Mouse (Mus musculus): ENCODE results near the gene Fam189a1. TPM values are rescaled to one million over a fixed set of nuclear protein-coding genes. Genes with fewer than 3 reads are reported as not detected.

Gene Fam189a1
- polyA plus RNA-seq, 1 experiment = 0.05 TPM

DNA sequence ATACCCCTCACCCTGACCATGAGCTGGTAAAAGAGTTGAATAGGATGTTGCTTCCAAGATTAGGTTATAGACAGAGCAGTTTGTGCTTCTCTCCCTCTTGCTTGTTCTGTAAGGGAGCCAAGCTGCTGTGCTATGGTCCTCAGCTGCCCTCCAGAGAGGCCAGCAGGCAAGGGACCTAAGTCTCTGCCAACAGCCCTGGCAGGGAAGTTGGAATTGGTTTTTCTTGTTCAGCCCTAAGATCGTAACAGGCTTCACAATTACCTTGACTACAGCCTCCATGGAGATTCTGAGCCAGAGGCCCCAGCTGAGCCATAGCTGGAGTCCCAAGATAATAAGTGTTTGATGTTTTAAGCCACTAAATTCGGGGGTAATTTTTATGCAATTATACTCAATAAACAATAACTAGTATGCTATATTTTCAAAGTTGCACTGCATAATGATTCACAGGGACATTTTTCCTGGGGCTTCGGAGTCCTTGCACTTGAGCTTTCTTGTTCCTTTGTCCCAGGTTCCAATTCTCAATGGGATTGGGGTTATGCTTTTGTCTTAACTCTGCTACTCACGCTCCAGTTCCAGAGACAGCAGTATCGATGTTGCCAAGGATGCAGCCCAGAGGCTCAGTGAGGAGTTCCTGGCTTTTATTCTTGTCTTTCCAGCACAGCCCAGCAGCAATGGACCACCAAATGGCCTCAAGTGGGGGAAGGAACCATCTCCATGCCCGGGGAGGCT, 430.2 kb downstream of the Fam189a1 start:
- Histone ChIP-seq H3K4me1 (ENCODE audit: control insufficient read depth, insufficient read depth, low read length) (no peaks in the 10 kb centered on the region), H3K36me3 (ENCODE audit: control insufficient read depth, insufficient read depth, low read length) (no peaks in the 10 kb centered on the region), H3K27me3 (replicated peaks; ENCODE audit: control insufficient read depth, insufficient read depth, low read length) (no peaks in the 10 kb centered on the region), H3K4me3 (ENCODE audit: insufficient read depth, low read depth, low read length) (no peak overlapping the region), H3K27ac (ENCODE audit: insufficient read depth, low read depth, low read length) (no peak overlapping the region)
- 80% methylated on average over 6 of the region's 6 CpGs for WGBS
- no peak for DNase-seq
- TF ChIP-seq POLR2A (IDR thresholded peaks at IDR 0.05; ENCODE audit: low read depth, low read length) = no peak
- TF ChIP-seq CTCF (conservative IDR thresholded peaks at IDR 0.05; ENCODE audit: insufficient read depth, insufficient read length, low read depth, low read length) = no peak

DNA sequence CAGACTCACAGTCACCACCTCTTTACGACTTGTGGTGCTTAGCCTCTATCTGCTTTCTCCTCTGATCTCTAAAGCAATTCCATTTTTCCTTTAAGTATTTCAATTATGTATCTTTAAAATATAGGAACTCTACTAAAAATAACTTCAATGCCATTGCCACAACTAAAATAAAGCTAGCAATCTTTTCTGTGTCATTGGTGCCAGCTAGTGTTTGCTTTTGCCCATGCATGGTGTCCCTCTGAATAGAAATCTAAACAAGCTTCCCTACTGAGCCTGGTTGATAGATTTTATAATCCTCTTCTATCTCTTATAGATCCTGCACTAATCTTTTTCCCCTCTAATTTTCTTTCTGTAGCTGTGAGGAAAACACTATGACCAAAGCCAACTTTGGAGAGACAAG, 432.0 kb downstream of the Fam189a1 start:
- 86% methylated on average over 1 of the region's 1 CpGs for WGBS
- Histone ChIP-seq H3K27ac (ENCODE audit: insufficient read depth, low read depth, low read length) (no peak overlapping the region), H3K4me1 (ENCODE audit: control insufficient read depth, insufficient read depth, low read length) (no peaks in the 10 kb centered on the region), H3K27me3 (replicated peaks; ENCODE audit: control insufficient read depth, insufficient read depth, low read length) (no peaks in the 10 kb centered on the region), H3K36me3 (ENCODE audit: control insufficient read depth, insufficient read depth, low read length) (no peaks in the 10 kb centered on the region), H3K4me3 (ENCODE audit: insufficient read depth, low read depth, low read length) (no peak overlapping the region)
- TF ChIP-seq POLR2A (IDR thresholded peaks at IDR 0.05; ENCODE audit: low read depth, low read length) = no peak
- TF ChIP-seq CTCF (conservative IDR thresholded peaks at IDR 0.05; ENCODE audit: insufficient read depth, insufficient read length, low read depth, low read length) = no peak
- no peak for DNase-seq

GRCm38 (mm10) chr7:64723313-64723712, 433.1 kb downstream of the Fam189a1 start:
- no peaks in the 10 kb centered on the region for H3K27me3 ChIP-seq (replicated peaks; ENCODE audit: control insufficient read depth, insufficient read depth, low read length)
- H3K4me1 ChIP-seq (ENCODE audit: control insufficient read depth, insufficient read depth, low read length) = no peaks in the 10 kb centered on the region
- H3K4me3 ChIP-seq (ENCODE audit: insufficient read depth, low read depth, low read length) = no peak overlapping the region
- H3K36me3 ChIP-seq (ENCODE audit: control insufficient read depth, insufficient read depth, low read length) = no peaks in the 10 kb centered on the region
- no peak overlapping the region for H3K27ac ChIP-seq (ENCODE audit: insufficient read depth, low read depth, low read length)
- 80% methylated on average over 3 of the region's 3 CpGs for WGBS
- TF ChIP-seq POLR2A (IDR thresholded peaks at IDR 0.05; ENCODE audit: low read depth, low read length) (no peak), CTCF (conservative IDR thresholded peaks at IDR 0.05; ENCODE audit: insufficient read depth, insufficient read length, low read depth, low read length) (no peak)
- no peak for DNase-seq

DNA sequence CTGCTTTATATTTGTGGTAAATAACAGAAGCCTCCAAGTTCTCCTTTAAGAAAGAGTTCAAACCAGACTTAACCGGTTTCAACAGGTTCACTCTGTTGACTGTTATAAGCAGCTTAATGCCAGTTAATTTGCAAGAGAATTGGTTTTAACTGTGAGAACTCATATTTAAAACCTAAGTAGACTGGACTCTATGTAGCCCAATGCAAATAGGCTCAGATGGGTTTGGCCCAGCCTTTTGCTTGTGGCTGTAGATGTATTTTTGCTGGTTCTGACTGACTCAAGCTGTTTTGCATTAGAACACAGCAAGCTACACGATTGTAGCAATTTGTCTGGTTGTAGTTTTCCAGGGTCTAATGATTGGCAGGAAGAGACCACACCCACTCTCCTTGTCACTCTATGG, 440.1 kb downstream of the Fam189a1 start:
- Histone ChIP-seq H3K27ac (ENCODE audit: insufficient read depth, low read depth, low read length) (0 out of 2 replicates have a peak overlapping the region, but pooled peaks have one; percentile 9), H3K4me3 (ENCODE audit: insufficient read depth, low read depth, low read length) (no peak overlapping the region), H3K36me3 (ENCODE audit: control insufficient read depth, insufficient read depth, low read length) (no peaks in the 10 kb centered on the region), H3K27me3 (replicated peaks; ENCODE audit: control insufficient read depth, insufficient read depth, low read length) (no peaks in the 10 kb centered on the region), H3K4me1 (ENCODE audit: control insufficient read depth, insufficient read depth, low read length) (no peaks in the 10 kb centered on the region)
- peak; percentile 43 for DNase-seq
- TF ChIP-seq POLR2A (IDR thresholded peaks at IDR 0.05; ENCODE audit: low read depth, low read length) (no peak), CTCF (conservative IDR thresholded peaks at IDR 0.05; ENCODE audit: insufficient read depth, insufficient read length, low read depth, low read length) (no peak)
- WGBS = 63% methylated on average over 2 of the region's 2 CpGs

DNA sequence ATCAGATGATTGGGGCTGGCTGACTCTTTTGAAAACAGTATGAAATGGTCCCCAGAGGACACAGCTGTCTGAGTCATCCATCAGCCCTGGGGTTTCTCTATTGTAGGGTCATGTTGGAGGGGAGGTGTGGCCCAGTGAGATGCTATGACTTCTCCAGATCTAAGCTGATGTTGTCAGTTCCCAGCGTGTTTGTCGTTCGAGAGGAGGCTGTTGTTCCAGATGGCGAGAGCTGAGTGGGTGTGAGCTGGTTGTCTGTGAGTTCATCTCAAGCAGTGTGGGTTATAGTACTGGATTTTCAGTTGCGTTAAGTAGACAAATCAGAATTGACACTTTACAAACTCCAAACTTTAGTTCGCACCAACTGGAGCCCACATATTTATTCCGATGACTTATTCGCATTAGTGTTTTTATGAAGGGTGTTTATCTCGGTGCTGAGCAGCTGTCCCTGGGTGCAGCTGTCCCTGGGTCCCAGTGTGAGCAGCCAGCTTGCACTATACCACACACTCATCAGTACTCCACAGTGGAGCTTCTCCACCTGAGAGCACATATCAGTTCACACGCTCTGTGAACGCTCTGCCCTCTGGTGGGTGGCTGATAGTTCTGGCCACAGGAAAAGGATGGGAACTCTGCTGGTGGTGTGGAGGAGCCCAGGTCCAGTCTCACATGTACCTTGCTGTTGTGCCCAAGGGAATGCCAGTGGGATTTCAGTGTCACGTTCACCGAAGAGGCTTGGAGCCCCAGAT, 446.7 kb downstream of the Fam189a1 start:
- Histone ChIP-seq H3K4me3 (ENCODE audit: insufficient read depth, low read depth, low read length) (no peak overlapping the region), H3K27ac (ENCODE audit: insufficient read depth, low read depth, low read length) (no peak overlapping the region), H3K27me3 (replicated peaks; ENCODE audit: control insufficient read depth, insufficient read depth, low read length) (no peaks in the 10 kb centered on the region), H3K36me3 (ENCODE audit: control insufficient read depth, insufficient read depth, low read length) (no peaks in the 10 kb centered on the region), H3K4me1 (ENCODE audit: control insufficient read depth, insufficient read depth, low read length) (no peaks in the 10 kb centered on the region)
- WGBS = 86% methylated on average over 13 of the region's 13 CpGs
- no peak for DNase-seq
- TF ChIP-seq CTCF (conservative IDR thresholded peaks at IDR 0.05; ENCODE audit: insufficient read depth, insufficient read length, low read depth, low read length) (0 out of 2 replicates have a peak, but pooled peaks have one; percentile 21), POLR2A (IDR thresholded peaks at IDR 0.05; ENCODE audit: low read depth, low read length) (no peak)

DNA sequence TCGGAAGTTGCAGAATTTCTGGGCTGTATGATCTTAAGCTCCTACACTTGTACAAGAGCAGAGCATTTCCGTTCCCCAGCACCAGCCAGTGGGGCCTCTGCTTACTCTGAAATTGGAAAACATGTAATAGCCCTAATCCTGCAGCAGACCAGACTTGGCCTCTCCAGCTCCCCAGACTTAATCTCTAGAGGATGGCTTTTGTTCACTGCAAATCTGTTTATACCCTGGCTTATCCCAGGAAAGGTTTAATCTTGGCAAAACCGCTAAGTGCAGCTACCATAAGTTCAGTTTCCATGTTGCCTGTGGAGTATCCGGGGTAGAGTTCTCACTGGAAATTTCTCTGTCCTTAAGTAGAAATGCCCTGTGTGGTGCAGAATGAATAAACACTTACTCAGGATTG, 448.2 kb downstream of the Fam189a1 start:
- Histone ChIP-seq H3K27ac (ENCODE audit: insufficient read depth, low read depth, low read length) (no peak overlapping the region), H3K4me3 (ENCODE audit: insufficient read depth, low read depth, low read length) (no peak overlapping the region), H3K36me3 (ENCODE audit: control insufficient read depth, insufficient read depth, low read length) (no peaks in the 10 kb centered on the region), H3K27me3 (replicated peaks; ENCODE audit: control insufficient read depth, insufficient read depth, low read length) (no peaks in the 10 kb centered on the region), H3K4me1 (ENCODE audit: control insufficient read depth, insufficient read depth, low read length) (no peaks in the 10 kb centered on the region)
- WGBS = 89% methylated on average over 4 of the region's 4 CpGs
- no peak for DNase-seq
- no peak for TF ChIP-seq CTCF (conservative IDR thresholded peaks at IDR 0.05; ENCODE audit: insufficient read depth, insufficient read length, low read depth, low read length)
- TF ChIP-seq POLR2A (IDR thresholded peaks at IDR 0.05; ENCODE audit: low read depth, low read length) = no peak

Data from kidney, adult 2 months (tissue).